Mouse (Mus musculus) brain, adult 2 months (tissue): ENCODE measurements at regions not wholly inside any gene's neighbourhood (a gene's known extent, or its start where the extent isn't known, plus 50 kb on each side); places are given as distances from the start of the nearest gene placed in this dataset.
"Not testable (repeated sequence)": the region's sequence is repeated elsewhere in the genome, so short reads cannot be mapped to it uniquely, and the experiment has no call there.

ENCODE experiments used
- DNase-seq: peaks from one replicate; pipeline ENCODE4 v3.0.0; 2011; ENCODE audit warnings: low read depth, low spot score

- peak; percentile 8 for DNase-seq
Measured at GRCm38 (mm10) chr1:13042326-13042725, 1628.4 kb downstream of the A830018L16Rik start.

GRCm38 (mm10) chr1:13050140-13050775 is 1636.4 kb downstream of the A830018L16Rik start:
- DNase-seq, result peak; percentile 66

GRCm38 (mm10) chr1:13051433-13052066 is 1637.6 kb downstream of the A830018L16Rik start:
- DNase-seq, result not testable (repeated sequence)

GRCm38 (mm10) chr1:13052067-13052460 is 1638.2 kb downstream of the A830018L16Rik start:
- peak; percentile 45 for DNase-seq

GRCm38 (mm10) chr1:13057741-13058140 is 1643.8 kb downstream of the A830018L16Rik start:
- no peak for DNase-seq

GRCm38 (mm10) chr1:13059616-13060320 is 1645.9 kb downstream of the A830018L16Rik start:
- no peak for DNase-seq
